Mouse (Mus musculus) gastrocnemius, postnatal 4 days (tissue): ENCODE results near the gene Rapgef5. TPM values are rescaled to one million over a fixed set of nuclear protein-coding genes. Genes with fewer than 3 reads are reported as not detected.

Experiments
- DNase-seq, 2 experiments: peaks; one replicate each; pipeline ENCODE4 v3.0.0; 2021 to 2022; ENCODE audit warnings: low spot score in 2 of 2, mixed read lengths in 2 of 2
- total RNA-seq, 2 experiments: library from RNA; stranded (reverse); gene quantifications; 2 replicates each; pipeline ENCODE4 v1.2.3; 2021

Rapgef5 gene
- total RNA-seq, 2 experiments from 2014 or later: 13.9 to 15.5 TPM

- no peak for DNase-seq
These were observed 153.5 kb downstream of the Rapgef5 start for GRCm38 (mm10) chr12:117669610-117670400.

GRCm38 (mm10) chr12:117673188-117673587 lies 156.9 kb downstream of the Rapgef5 start:
- no peak for DNase-seq

- DNase-seq: no peak
These were observed 158.2 kb downstream of the Rapgef5 start for GRCm38 (mm10) chr12:117674511-117674910.

- no peak for DNase-seq
These were observed 160.0 kb downstream of the Rapgef5 start for GRCm38 (mm10) chr12:117676265-117676664.

GRCm38 (mm10) chr12:117678916-117679315 lies 162.6 kb downstream of the Rapgef5 start:
- no peak for DNase-seq

GRCm38 (mm10) chr12:117679795-117680194 lies 163.5 kb downstream of the Rapgef5 start:
- DNase-seq: no peak

- DNase-seq: no peak
These were observed 165.0 kb downstream of the Rapgef5 start for GRCm38 (mm10) chr12:117681273-117681672.

- DNase-seq: no peak
These were observed 167.1 kb downstream of the Rapgef5 start for GRCm38 (mm10) chr12:117683377-117683776.

- no peak for DNase-seq
These were observed 167.7 kb downstream of the Rapgef5 start for GRCm38 (mm10) chr12:117683984-117684383.

GRCm38 (mm10) chr12:117684788-117685187 lies 168.5 kb downstream of the Rapgef5 start:
- no peak for DNase-seq

- DNase-seq: no peak
These were observed 169.1 kb downstream of the Rapgef5 start for GRCm38 (mm10) chr12:117685336-117685735.

- DNase-seq: no peak
These were observed 170.5 kb downstream of the Rapgef5 start for GRCm38 (mm10) chr12:117686732-117687131.

- no peak for DNase-seq
These were observed 172.6 kb downstream of the Rapgef5 start for GRCm38 (mm10) chr12:117688655-117689548.

GRCm38 (mm10) chr12:117691336-117691735 lies 175.1 kb downstream of the Rapgef5 start:
- no peak for DNase-seq

- no peak for DNase-seq
These were observed 176.5 kb downstream of the Rapgef5 start for GRCm38 (mm10) chr12:117692775-117693174.

GRCm38 (mm10) chr12:117699950-117700665 lies 183.8 kb downstream of the Rapgef5 start:
- DNase-seq: no peak

GRCm38 (mm10) chr12:117700927-117701326 lies 184.6 kb downstream of the Rapgef5 start:
- no peak for DNase-seq

- DNase-seq: no peak
These were observed 186.0 kb downstream of the Rapgef5 start for GRCm38 (mm10) chr12:117702291-117702690.

- no peak for DNase-seq
These were observed 186.6 kb downstream of the Rapgef5 start for GRCm38 (mm10) chr12:117702928-117703327.

GRCm38 (mm10) chr12:117703413-117703812 lies 187.1 kb downstream of the Rapgef5 start:
- no peak for DNase-seq

GRCm38 (mm10) chr12:117705308-117705707 lies 189.0 kb downstream of the Rapgef5 start:
- DNase-seq: no peak
